Mouse (Mus musculus) thymus, adult 2 months (tissue): Measurements from ENCODE around the gene Akap5.

Source experiments
- CTCF ChIP-seq: fragments of 200-500 bp; IDR thresholded peaks from 2 replicates; pipeline ENCODE4 v1.5.1; 2012; ENCODE audit warnings: mild to moderate bottlenecking, control low read depth, low read length, moderate library complexity, borderline replicate concordance; ENCODE audit not compliant: control insufficient read depth, poor library complexity, insufficient read depth; ENCODE audit errors: extremely low read depth
- POLR2A ChIP-seq: fragments of 200-500 bp; IDR thresholded peaks from 2 replicates; pipeline ENCODE4 v1.6.1; 2012; ENCODE audit warnings: mild to moderate bottlenecking, low read length, control low read depth, moderate library complexity; ENCODE audit not compliant: control insufficient read depth, poor library complexity, insufficient read depth; ENCODE audit errors: extremely low read depth

DNA sequence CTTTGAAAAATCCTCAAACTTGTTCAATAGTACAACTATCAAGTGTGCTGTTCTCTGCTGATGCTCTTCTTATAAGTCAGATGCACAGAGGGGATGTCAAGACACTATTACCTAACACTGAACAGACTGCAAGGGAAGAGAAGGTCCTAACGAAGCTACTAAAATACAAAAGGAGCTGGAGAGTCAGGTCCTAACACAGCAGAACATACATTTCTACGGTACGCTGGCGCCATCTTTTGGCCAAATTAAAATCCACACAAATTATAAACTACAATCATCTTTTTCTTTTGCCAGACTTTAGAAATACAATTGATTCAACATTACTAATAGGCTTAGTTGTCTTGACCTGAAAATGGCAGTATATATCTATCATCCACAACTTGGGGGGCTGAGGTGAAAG, 16.4 kb downstream of the Akap5 start:
- TF ChIP-seq CTCF, result no peak
- no peak for TF ChIP-seq POLR2A
